Mouse (Mus musculus) bone marrow, adult 2 months (tissue): ENCODE data around the gene Ttll13.

Source experiments
- CTCF ChIP-seq: fragments of 200-500 bp; IDR thresholded peaks from 2 replicates; pipeline ENCODE4 v1.5.1; 2011; ENCODE audit warnings: low read length, control low read depth; ENCODE audit not compliant: control insufficient read depth, insufficient read depth
- POLR2A ChIP-seq: fragments of 200-500 bp; IDR thresholded peaks from 2 replicates; pipeline ENCODE4 v1.6.1; 2011; ENCODE audit warnings: low read depth, mild to moderate bottlenecking, control low read depth, low read length, borderline replicate concordance; ENCODE audit not compliant: control insufficient read depth

DNA sequence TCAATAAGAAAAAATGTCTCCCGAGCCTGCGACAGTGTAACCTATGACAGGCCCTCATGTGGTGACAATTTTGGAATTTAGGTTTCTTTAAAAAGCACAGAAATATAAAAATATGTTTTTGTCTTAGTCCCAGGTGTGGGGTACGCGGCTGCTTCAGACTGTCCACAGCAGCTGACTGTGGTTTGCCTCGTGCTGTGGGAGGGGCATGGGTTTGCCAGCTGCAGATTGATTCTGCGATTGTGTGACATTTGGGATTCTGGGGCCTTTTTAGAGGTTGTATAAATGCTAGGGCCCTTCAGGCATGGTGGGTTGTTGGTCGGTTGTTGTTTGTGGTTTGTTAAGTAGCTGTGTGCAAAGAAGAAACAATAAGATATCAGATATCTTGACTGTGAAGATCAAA, 41.2 kb upstream of the Ttll13 start:
- TF ChIP-seq POLR2A (no peak), CTCF (no peak)
